Mouse (Mus musculus) olfactory bulb, adult 2 months (tissue): ENCODE results near the gene Vamp5.

Source experiments
- CTCF ChIP-seq: fragments of 200-500 bp; IDR thresholded peaks from 2 replicates; pipeline ENCODE4 v1.5.1; 2012; ENCODE audit warnings: low read depth, mild to moderate bottlenecking, low read length, moderate library complexity; ENCODE audit not compliant: insufficient read depth
- POLR2A ChIP-seq: fragments of 200-500 bp; IDR thresholded peaks from 2 replicates; pipeline ENCODE4 v1.6.1; 2012; ENCODE audit warnings: mild to moderate bottlenecking, low read depth, low read length, moderate library complexity; ENCODE audit not compliant: insufficient read depth

GRCm38 (mm10) chr6:72361121-72361551, 19.1 kb downstream of the Vamp5 start:
- TF ChIP-seq POLR2A: no peak
- TF ChIP-seq CTCF: no peak
